Mouse (Mus musculus) ovary, postnatal 14 days (tissue): ENCODE measurements around the gene Csad.
"Not testable (repeated sequence)": the region's sequence is repeated elsewhere in the genome, so short reads cannot be mapped to it uniquely, and the experiment has no call there.

Experiments used
- DNase-seq: peaks from one replicate; pipeline ENCODE4 v3.0.0; 2022; ENCODE audit warnings: low spot score

The Csad gene

GRCm38 (mm10) chr15:102233896-102234295 is 29.4 kb upstream of the Csad start:
- no peak for DNase-seq

GRCm38 (mm10) chr15:102232764-102233163 is 28.2 kb upstream of the Csad start:
- DNase-seq, result no peak

DNA sequence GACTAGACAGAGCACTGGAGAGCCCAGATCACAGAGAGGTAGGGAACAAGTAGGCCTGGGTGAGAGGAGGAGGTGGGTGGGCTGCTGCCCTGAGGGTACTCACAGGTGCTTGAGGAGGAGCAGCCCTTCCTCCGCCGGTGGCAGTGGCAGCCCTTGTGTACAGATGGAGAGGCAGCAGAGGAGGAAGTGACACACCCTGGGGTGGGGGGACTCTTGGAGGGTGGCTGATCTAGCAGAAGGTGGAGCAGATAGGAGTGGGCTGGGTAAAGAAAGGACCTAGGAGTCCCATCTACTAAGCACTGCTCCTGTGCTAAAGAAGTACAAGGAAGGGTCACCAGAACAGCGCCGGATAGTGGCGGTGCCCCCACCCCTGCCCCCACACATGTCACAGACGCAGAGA is 27.2 kb upstream of the Csad start, which contains the start of gene Itgb7:
Gene Itgb7, minus strand, starts transcription at position 197 of the 400 bp plus-strand sequence.
- no peak for DNase-seq

DNA sequence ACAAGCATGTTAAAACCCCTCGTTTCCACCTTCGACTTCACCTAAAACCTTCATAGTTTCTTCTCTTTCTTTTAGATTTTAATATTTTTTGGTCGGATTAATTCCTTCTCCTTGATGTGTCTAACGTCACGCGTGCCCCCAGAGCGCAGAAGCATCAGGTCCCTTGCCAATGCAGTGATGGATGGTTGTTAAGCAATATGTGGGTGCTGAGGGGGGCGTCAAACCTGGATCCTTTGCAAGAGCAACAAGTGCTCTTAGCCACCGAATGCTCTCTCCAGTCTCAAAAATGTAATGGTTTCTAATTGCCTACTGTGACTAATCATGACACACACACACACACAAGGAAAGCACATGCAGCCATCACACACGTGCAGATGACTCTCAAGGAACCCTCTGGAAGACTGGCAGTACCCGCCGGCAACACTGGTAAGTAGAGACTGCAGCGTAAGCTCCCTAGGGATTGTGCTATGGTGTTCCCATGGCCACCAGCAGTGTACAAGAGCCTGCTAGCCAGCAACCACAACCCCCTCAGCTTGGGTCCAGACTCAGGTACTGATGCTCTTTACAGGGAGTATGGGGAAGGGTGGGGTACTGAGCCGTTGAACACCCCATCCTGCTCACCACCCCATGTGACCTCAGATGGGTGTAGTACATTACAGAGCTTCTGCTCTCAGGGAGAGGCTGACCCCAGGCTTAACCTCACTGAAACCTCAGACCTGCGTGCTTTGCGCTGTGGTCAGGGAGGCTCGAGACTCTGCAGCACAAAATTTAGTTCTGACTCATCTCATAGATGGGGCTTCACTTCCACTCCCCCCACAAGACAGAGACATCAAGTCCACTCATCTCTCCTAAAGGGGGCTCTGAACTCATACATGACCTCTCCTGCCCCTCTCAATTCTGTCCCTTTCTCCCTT is 26.1 kb upstream of the Csad start:
- no peak for DNase-seq

GRCm38 (mm10) chr15:102225619-102226018 is 21.1 kb upstream of the Csad start:
- not testable (repeated sequence) for DNase-seq

DNA sequence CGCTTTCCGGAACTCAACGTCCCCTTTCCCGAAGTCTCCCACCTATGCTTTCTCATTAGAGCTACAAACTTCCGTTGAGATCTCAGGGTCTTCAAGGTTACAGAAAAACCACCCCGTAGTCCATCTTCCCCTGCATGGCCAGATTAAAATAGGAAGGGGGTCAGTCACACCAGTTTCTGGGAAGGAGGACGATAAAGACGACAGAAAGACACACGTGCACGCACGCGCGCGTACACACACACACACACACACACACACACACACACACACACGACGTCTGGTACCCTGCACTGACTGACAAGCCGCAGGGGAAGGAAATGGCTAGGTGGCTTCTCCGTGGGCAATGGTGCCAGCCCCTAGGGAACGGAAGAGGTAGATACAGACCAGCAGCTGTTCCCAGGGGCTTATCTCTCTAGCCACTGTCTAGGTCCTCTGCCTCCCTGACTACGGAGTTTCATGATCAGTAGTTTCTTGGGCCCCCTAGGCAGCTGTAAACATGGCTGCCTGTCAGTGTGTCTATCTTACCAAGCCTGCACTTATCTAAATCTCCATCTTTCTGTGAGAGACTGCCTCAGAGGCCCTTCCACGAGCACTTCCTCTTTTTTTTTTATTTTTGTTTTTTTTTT is 20.6 kb upstream of the Csad start:
- DNase-seq, result no peak

GRCm38 (mm10) chr15:102224186-102224991 is 19.9 kb upstream of the Csad start:
- DNase-seq, result peak; percentile 76

DNA sequence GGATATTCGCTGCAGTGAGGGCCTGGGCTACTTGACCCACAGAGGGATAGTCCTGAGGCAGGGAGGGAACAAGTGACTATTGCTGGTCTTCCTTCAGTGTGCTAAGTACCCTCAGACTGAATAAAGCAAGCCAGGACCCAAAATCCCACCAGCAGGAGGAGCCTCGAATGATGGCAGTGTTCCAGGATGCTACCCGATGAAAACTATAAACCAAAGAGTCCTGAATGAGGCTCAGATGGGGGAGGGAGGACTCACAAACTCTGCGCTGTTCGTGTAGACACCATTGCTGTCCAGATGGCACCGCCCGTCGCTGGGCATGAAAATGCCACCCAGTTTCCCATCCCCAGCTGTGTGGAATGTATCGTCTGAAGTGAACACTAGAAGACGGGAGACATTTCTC is 17.9 kb upstream of the Csad start:
- DNase-seq, result no peak

DNA sequence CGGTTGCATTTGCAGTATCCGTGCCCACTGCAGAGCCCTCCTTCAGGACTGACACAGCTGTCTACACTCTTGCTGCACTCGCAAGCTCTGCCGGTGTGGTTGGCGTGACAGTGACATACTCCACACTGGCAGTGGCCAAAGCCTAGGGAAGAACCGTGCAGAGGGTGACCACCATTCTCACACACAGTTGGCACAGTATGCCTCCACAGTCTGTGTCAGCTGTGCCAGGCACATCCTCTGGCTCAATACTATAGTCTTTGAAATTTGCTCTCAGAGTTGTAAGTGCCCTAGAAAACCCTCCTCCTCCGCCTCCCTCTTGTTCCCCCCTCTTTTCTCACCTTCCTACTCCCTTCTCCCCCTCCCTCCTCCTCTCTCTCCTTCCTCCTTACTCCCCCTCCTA is 12.8 kb upstream of the Csad start:
- DNase-seq, result no peak

DNA sequence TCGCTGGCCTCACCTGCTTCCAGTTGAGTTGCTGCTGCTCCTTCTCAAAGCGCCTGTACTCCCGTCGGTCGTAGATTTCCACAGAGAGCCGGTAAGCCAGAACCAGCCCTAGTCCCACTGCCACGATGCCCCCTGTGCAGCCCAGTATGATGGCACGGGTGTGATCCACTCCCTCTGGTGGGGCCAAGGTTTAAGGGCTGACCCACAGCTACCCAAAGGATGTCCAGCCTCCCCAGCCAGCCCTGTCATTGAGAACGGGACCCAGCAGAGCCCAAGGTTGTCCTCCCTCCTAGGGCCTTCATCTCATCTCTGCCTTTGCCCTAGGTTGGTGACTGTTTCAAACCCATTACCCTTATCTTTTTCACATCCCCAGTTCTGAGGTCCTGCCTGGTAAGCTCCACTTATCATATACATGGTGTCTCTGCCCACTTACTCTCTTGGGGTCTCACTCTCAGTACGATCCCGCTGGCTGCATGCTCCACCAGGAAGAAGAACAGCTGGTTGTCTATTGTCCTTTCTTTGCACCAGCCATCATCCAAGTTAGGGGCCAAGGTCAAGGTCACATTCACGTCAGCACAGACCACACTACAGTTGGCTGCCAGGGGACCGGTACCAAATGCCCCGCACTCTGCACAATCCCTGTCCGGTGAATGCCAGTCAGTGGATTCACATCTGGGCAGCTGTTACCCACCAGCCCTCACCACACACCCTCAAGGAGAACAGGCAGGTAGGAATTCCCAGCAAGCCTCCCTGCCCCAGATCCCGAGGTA is 12.1 kb upstream of the Csad start:
- DNase-seq, result no peak

GRCm38 (mm10) chr15:102215624-102216023 is 11.1 kb upstream of the Csad start:
- no peak for DNase-seq

DNA sequence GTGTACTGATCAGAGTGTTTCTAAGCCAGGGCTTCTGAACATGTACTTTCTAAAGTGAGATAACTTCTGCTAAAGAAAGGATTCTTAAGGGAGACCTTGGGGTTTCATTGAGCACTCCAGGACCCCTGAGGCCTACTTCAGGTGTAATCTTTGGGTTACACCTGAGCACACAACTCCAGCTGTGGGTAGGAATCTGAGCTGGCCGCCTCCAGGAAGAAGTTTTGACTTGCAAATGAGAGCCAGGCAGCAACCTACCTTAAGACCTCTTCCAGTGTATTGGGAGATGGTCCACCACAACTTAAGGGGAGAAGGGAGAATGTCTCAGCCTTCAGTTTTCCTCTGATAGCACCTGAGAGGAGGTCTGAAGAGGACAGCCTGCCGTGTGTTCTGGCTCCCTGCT is 9.6 kb upstream of the Csad start:
- no peak for DNase-seq

GRCm38 (mm10) chr15:102211895-102212294 is 7.4 kb upstream of the Csad start:
- no peak for DNase-seq

GRCm38 (mm10) chr15:102210816-102211215 is 6.3 kb upstream of the Csad start:
- DNase-seq, result no peak

- no peak for DNase-seq
Measured at GRCm38 (mm10) chr15:102209114-102209513, 4.6 kb upstream of the Csad start.

GRCm38 (mm10) chr15:102208092-102208561 is 3.6 kb upstream of the Csad start:
- no peak for DNase-seq

DNA sequence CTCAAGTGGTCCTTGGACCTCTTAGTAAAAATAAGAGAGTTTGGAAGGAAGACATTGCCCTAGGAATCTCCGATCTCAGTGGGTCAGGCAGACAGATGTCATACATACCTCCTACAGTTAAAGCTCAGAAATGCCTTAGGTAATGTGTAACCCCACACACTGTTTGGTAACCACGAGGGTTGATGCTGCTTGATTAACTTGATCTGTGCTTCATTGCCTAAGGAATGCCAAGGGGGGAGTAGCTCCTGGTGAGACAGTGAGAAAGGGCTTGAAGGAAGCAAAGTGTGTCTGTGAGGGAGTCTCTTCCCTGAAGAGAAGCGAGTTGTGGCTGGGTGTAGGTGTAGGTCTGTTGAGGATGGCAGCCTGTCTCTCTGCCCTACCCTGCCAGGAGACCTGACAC is 2.8 kb upstream of the Csad start:
- no peak for DNase-seq

GRCm38 (mm10) chr15:102205779-102206178 is 1.3 kb upstream of the Csad start:
- no peak for DNase-seq

- DNase-seq, result peak; percentile 52
Measured at GRCm38 (mm10) chr15:102203835-102204381, 616 bp downstream of the Csad start.

- DNase-seq, result peak; percentile 88
Measured at GRCm38 (mm10) chr15:102202971-102203834, 1.3 kb downstream of the Csad start, which contains the start of gene Zfp740. Zfp740 (plus strand) TSS chr15:102203249.
